Mouse (Mus musculus): ENCODE measurements at regions not wholly inside any gene's neighbourhood (a gene's known extent, or its start where the extent isn't known, plus 50 kb on each side); places are given as distances from the start of the nearest gene placed in this dataset.
"Not testable (repeated sequence)": the region's sequence is repeated elsewhere in the genome, so short reads cannot be mapped to it uniquely, and the experiment has no call there.

- not testable (repeated sequence) for TF ChIP-seq MAZ (IDR thresholded peaks at IDR 0.05; ENCODE audit: low read depth, low read length); USF1 (IDR thresholded peaks at IDR 0.05; ENCODE audit: low read depth, low read length); POLR2A (IDR thresholded peaks at IDR 0.05; ENCODE audit: control insufficient read depth in 1 of 2, insufficient read depth in 1 of 2, low read depth in 1 of 2, low read length in 2 of 2, poor library complexity in 1 of 2); CTCF (IDR thresholded peaks at IDR 0.05 in 2 of 3, conservative IDR thresholded peaks at IDR 0.05 in 1 of 3; ENCODE audit: control insufficient read depth in 1 of 3, insufficient read depth in 1 of 3, low read depth in 2 of 3, low read length in 3 of 3, poor library complexity in 1 of 3, severe bottlenecking in 1 of 3); ZNF384 (IDR thresholded peaks at IDR 0.05; ENCODE audit: low read depth, low read length); ZC3H11A (IDR thresholded peaks at IDR 0.05; ENCODE audit: low read depth, low read length)
Measured at GRCm38 (mm10) chr13:4942490-4942889, 333.5 kb upstream of the Akr1e1 start.

All from MEL (cell line).